8 mouse cellular contexts compared by ENCODE assay signal in genomic region chr1:34578851-34579781, GRCm38 (mm10). TPM values are rescaled to one million over a fixed set of nuclear protein-coding genes. Genes with fewer than 3 reads are reported as not detected.
DNase-seq lines count a peak whose midpoint lies in the region; ATAC-seq and TF ChIP-seq lines count a peak whose summit lies in the region.

Amer3 (plus strand) TSS chr1:34579657.

- no peaks in the 10 kb centered on the region for H3K36me3 ChIP-seq in E14TG2a.4 (ENCODE audit: insufficient read depth, low read length)
- no peaks in the 10 kb centered on the region for H3K36me3 ChIP-seq in forebrain, embryonic 10.5 days (replicated peaks)
- H3K36me3 ChIP-seq in hindbrain, embryonic 11.5 days (ENCODE audit: control insufficient read depth, insufficient read depth, low read length) = no peaks in the 10 kb centered on the region
- H3K36me3 ChIP-seq in lung, embryonic 15.5 days = no peaks in the 10 kb centered on the region

- under 1% methylated on average over 53 of the region's 53 CpGs for WGBS in forebrain, embryonic 10.5 days
- WGBS in hindbrain, embryonic 11.5 days = under 1% methylated on average over 51 of the region's 53 CpGs
- WGBS in lung, embryonic 15.5 days = under 1% methylated on average over 52 of the region's 53 CpGs

- peak within 1 kb of the TSS; percentile 17; the same call in 1 of the 2 replicates for H3K27ac ChIP-seq in forebrain, embryonic 10.5 days
- H3K27ac ChIP-seq in hindbrain, embryonic 11.5 days (ENCODE audit: low read depth, low read length) = peak within 1 kb of the TSS; percentile 45; the same call in 1 of the 2 replicates
- no peak within 1 kb of the TSS for H3K27ac ChIP-seq in lung, embryonic 15.5 days

- H3K4me2 ChIP-seq in hindbrain, embryonic 11.5 days (replicated peaks; ENCODE audit: low read depth, low read length) = peak within 1 kb of the TSS; percentile 48
- H3K4me2 ChIP-seq in lung, embryonic 15.5 days = peak within 1 kb of the TSS; percentile 64

- no peak for TF ChIP-seq CTCF in E14TG2a.4 (conservative IDR thresholded peaks at IDR 0.05; ENCODE audit: low read length)
- no peak for TF ChIP-seq CTCF in brain, embryonic 14.5 days (IDR thresholded peaks at IDR 0.05; ENCODE audit: borderline replicate concordance, extremely low read depth, insufficient read depth, insufficient read length)

- peak; percentile 92 for DNase-seq in brain, embryonic 14.5 days (ENCODE audit: low read depth)
- DNase-seq in forebrain, embryonic 10.5 days (ENCODE audit: extremely low spot score, low spot score) = peak; percentile 68
- DNase-seq in hindbrain, embryonic 11.5 days (ENCODE audit: low spot score) = peak; percentile 90
- peak; percentile 80 to 85 for DNase-seq in layer of hippocampus, postnatal 10 days (ENCODE audit: low spot score in 2 of 2)
- DNase-seq in ovary, adult 18-20 months (ENCODE audit: low spot score) = peak; percentile 32
- peak; percentile 73 for DNase-seq in thymus, postnatal 14 days

- H3K9ac ChIP-seq in hindbrain, embryonic 11.5 days (ENCODE audit: low read depth, low read length) = peak within 1 kb of the TSS; percentile 28
- H3K9ac ChIP-seq in lung, embryonic 15.5 days = no peak within 1 kb of the TSS

- peak within 1 kb of the TSS; percentile 87 for H3K4me3 ChIP-seq in E14TG2a.4 (replicated peaks; ENCODE audit: low read length)
- peak within 1 kb of the TSS; percentile 59 for H3K4me3 ChIP-seq in forebrain, embryonic 10.5 days
- H3K4me3 ChIP-seq in hindbrain, embryonic 11.5 days (ENCODE audit: low read depth, low read length) = peak within 1 kb of the TSS; percentile 44
- peak within 1 kb of the TSS; percentile 32 for H3K4me3 ChIP-seq in lung, embryonic 15.5 days

- peak; percentile 79 for TF ChIP-seq POLR2A in brain, embryonic 14.5 days (IDR thresholded peaks at IDR 0.05; ENCODE audit: borderline replicate concordance, extremely low read depth, insufficient read depth, insufficient read length, poor library complexity, severe bottlenecking)

- no peaks in the 10 kb centered on the region for H3K9me3 ChIP-seq in E14TG2a.4 (ENCODE audit: low read length)
- no peaks in the 10 kb centered on the region for H3K9me3 ChIP-seq in forebrain, embryonic 10.5 days
- no peaks in the 10 kb centered on the region for H3K9me3 ChIP-seq in hindbrain, embryonic 11.5 days (ENCODE audit: control insufficient read depth, low read length)
- H3K9me3 ChIP-seq in lung, embryonic 15.5 days = no peaks in the 10 kb centered on the region

- peaks cover 58% of the 10 kb centered on the region for H3K27me3 ChIP-seq in E14TG2a.4 (ENCODE audit: insufficient read depth, low read length)
- peaks cover 43% of the 10 kb centered on the region for H3K27me3 ChIP-seq in forebrain, embryonic 10.5 days (ENCODE audit: poor library complexity, severe bottlenecking)
- H3K27me3 ChIP-seq in hindbrain, embryonic 11.5 days (ENCODE audit: control insufficient read depth, insufficient read depth, low read length) = peaks cover 6% of the 10 kb centered on the region
- peaks cover 37% of the 10 kb centered on the region for H3K27me3 ChIP-seq in lung, embryonic 15.5 days

- H3K4me1 ChIP-seq in E14TG2a.4 (replicated peaks; ENCODE audit: low read depth, low read length) = peaks cover 19% of the 10 kb centered on the region
- H3K4me1 ChIP-seq in forebrain, embryonic 10.5 days = peaks cover 16% of the 10 kb centered on the region
- H3K4me1 ChIP-seq in hindbrain, embryonic 11.5 days (replicated peaks; ENCODE audit: control insufficient read depth, insufficient read depth, low read length) = no peaks in the 10 kb centered on the region
- H3K4me1 ChIP-seq in lung, embryonic 15.5 days = peaks cover 10% of the 10 kb centered on the region

- peak; percentile 92 for ATAC-seq in hindbrain, embryonic 11.5 days (ENCODE audit: low FRiP score)
- ATAC-seq in lung, embryonic 15.5 days (ENCODE audit: borderline replicate concordance, extremely low read depth, low FRiP score, low TSS enrichment) = peak; percentile 82

RNA-seq across cellular contexts. Expression of gene Amer3, which starts in this region (rescaled TPM):
- polyA plus RNA-seq in brain, embryonic 14.5 days (2012; rRNA removed) = 19.4 and 30.0 TPM in 2 replicates
- polyA plus RNA-seq in forebrain, embryonic 10.5 days (2016; fragmentation: Nextera tagmentation; extraction: Ambion mirVana) = 0.48 and 0.71 TPM in 2 replicates
- 4.1 and 4.3 TPM in 2 replicates for polyA plus RNA-seq in hindbrain, embryonic 11.5 days (2014; fragmentation: Nextera tagmentation; extraction: Ambion mirVana)
- 10 to 100 TPM; 33.2 to 35.0 TPM for total RNA-seq in layer of hippocampus, postnatal 10 days (2021)
- polyA plus RNA-seq in lung, embryonic 15.5 days (2015; fragmentation: Nextera tagmentation; extraction: Ambion mirVana) = 0.09 and 0.11 TPM in 2 replicates

Comparison
In these comparisons a context has a peak if more than half of its experiments do, and no peak if none do; other contexts are left out.
1. Peak in DNase-seq, H3K4me3 ChIP-seq and H3K27ac ChIP-seq in forebrain, embryonic 10.5 days; RNA of the gene not detected or under 1 TPM.
2. Peak in ATAC-seq, H3K4me3 ChIP-seq and H3K4me2 ChIP-seq in lung, embryonic 15.5 days; RNA of the gene not detected or under 1 TPM.
3. H3K4me3 ChIP-seq: peak in every context shown above with its lines; median percentile 87 in E14TG2a.4; 59 in forebrain, embryonic 10.5 days; 44 in hindbrain, embryonic 11.5 days; 32 in lung, embryonic 15.5 days.
4. DNase-seq: peak in every context shown above with its lines; median percentile 92 in brain, embryonic 14.5 days; 90 in hindbrain, embryonic 11.5 days; 82 in layer of hippocampus, postnatal 10 days; 73 in thymus, postnatal 14 days; 68 in forebrain, embryonic 10.5 days; 32 in ovary, adult 18-20 months.